Mouse (Mus musculus): ENCODE measurements around the gene Calcb. TPM values are rescaled to one million over a fixed set of nuclear protein-coding genes. Genes with fewer than 3 reads are reported as not detected.

The Calcb gene
- polyA plus RNA-seq, 1 experiment: 0.21 TPM

DNA sequence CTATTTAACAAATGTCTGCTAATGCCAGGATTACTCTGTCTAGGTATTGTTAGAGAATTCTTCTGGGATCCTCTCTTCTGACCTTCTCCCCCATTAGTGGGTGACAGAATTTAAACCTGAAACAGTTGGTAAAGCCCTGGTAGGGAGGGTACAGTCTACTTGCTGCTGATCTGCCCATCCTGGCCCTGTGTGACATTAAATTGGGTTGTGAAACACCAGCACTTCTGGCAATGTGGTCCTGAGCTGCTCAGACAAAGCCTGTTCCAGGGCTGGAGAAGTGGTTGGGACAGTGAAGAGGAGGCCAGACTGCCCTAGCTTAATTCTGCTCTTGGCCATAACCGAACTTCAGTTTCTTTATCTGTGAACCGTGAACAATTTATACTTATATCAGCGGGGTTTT is 52.1 kb downstream of the Calcb start:
- no peaks in the 10 kb centered on the region for H3K79me3 ChIP-seq (ENCODE audit: low read depth)
- no peak for TF ChIP-seq CEBPB (IDR thresholded peaks at IDR 0.05; ENCODE audit: low read depth)
- TF ChIP-seq MYOG (IDR thresholded peaks at IDR 0.05; ENCODE audit: control insufficient read depth, extremely low read depth, insufficient read length): no peak
- TF ChIP-seq MYOD1 (IDR thresholded peaks at IDR 0.05; ENCODE audit: control insufficient read depth, insufficient read length, low read depth): no peak
- no peak for TF ChIP-seq FOSL1 (IDR thresholded peaks at IDR 0.05; ENCODE audit: insufficient read depth, low read length, poor library complexity, severe bottlenecking)
- no peak for TF ChIP-seq USF1 (IDR thresholded peaks at IDR 0.05; ENCODE audit: low read depth)
- no peak for TF ChIP-seq CTCF (IDR thresholded peaks at IDR 0.05; ENCODE audit: control insufficient read depth, insufficient read depth, insufficient read length)
- TF ChIP-seq MAX (IDR thresholded peaks at IDR 0.05): no peak

DNA sequence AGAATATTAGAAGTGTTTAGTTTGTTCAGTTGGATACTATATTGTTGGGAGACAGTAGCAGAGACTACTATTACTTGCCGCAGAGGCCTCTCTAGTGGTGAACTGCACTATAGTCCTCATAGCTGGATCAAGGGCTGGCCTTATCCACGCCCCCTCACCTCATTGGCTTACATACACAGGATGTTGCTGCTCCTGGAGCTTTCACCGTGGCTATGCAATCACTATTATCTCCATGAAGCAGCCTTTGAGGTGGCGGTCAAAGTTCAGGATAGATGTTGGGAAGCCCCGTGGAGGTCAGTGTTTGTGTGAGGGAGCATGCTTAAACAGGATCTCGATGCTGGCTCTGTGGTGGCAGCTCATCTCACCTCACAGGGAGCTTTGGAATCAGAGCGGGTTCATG is 53.4 kb downstream of the Calcb start:
- H3ac ChIP-seq (ENCODE audit: control insufficient read depth, insufficient read length, low read depth): no peak overlapping the region
- H3K79me2 ChIP-seq (ENCODE audit: control insufficient read depth, insufficient read depth): no peaks in the 10 kb centered on the region
- H3K79me3 ChIP-seq (ENCODE audit: low read depth): no peaks in the 10 kb centered on the region
- no peak for TF ChIP-seq MYOD1 (IDR thresholded peaks at IDR 0.05; ENCODE audit: control insufficient read depth, insufficient read length, low read depth)
- no peak for TF ChIP-seq MAX (IDR thresholded peaks at IDR 0.05)
- TF ChIP-seq CTCF (IDR thresholded peaks at IDR 0.05; ENCODE audit: control insufficient read depth, insufficient read depth, insufficient read length): no peak
- TF ChIP-seq USF1 (IDR thresholded peaks at IDR 0.05; ENCODE audit: low read depth): no peak
- no peak for TF ChIP-seq FOSL1 (IDR thresholded peaks at IDR 0.05; ENCODE audit: insufficient read depth, low read length, poor library complexity, severe bottlenecking)
- no peak for TF ChIP-seq MYOG (IDR thresholded peaks at IDR 0.05; ENCODE audit: control insufficient read depth, extremely low read depth, insufficient read length)
- no peak for TF ChIP-seq CEBPB (IDR thresholded peaks at IDR 0.05; ENCODE audit: low read depth)
- no peaks in the 10 kb centered on the region for H3K27me3 ChIP-seq (ENCODE audit: control insufficient read depth, insufficient read depth, insufficient read length)
- H3K4me3 ChIP-seq (ENCODE audit: insufficient read depth, poor library complexity, severe bottlenecking): no peak overlapping the region
- H3K36me3 ChIP-seq (ENCODE audit: control insufficient read depth, insufficient read depth): no peaks in the 10 kb centered on the region

More for the DNA sequence above, 52.1 kb downstream of the Calcb start:
- no peak overlapping the region for H3K4me3 ChIP-seq (ENCODE audit: insufficient read depth, poor library complexity, severe bottlenecking)
- H3K36me3 ChIP-seq (ENCODE audit: control insufficient read depth, insufficient read depth): no peaks in the 10 kb centered on the region
- H3K79me2 ChIP-seq (ENCODE audit: control insufficient read depth, insufficient read depth): no peaks in the 10 kb centered on the region
- H3ac ChIP-seq (ENCODE audit: control insufficient read depth, insufficient read length, low read depth): no peak overlapping the region
- no peaks in the 10 kb centered on the region for H3K27me3 ChIP-seq (ENCODE audit: control insufficient read depth, insufficient read depth, insufficient read length)

Other genes with a start within 250 kb of the Calcb start
- not detected for gene Cyp2r1, start 155.7 kb upstream of the Calcb start, polyA plus RNA-seq (2012; fragmentation: generic; extraction: Trizol)
- gene Calca, start 82.3 kb upstream of the Calcb start, polyA plus RNA-seq (2012; fragmentation: generic; extraction: Trizol): 0.13 TPM
- 0.41 TPM for gene Insc, start 25.1 kb downstream of the Calcb start, polyA plus RNA-seq (2012; fragmentation: generic; extraction: Trizol)

Measured in C2C12 (cell line).